Mouse (Mus musculus) myocyte (in vitro differentiated cells): ENCODE data around the gene Eif4b. TPM values are rescaled to one million over a fixed set of nuclear protein-coding genes. Genes with fewer than 3 reads are reported as not detected.

ENCODE experiments used
- H3K27me3 ChIP-seq: one replicate; pipeline ENCODE4 v1.6.1; 2011; ENCODE audit not compliant: control insufficient read depth, insufficient read depth, insufficient read length
- H3K36me3 ChIP-seq: one replicate; pipeline ENCODE4 v1.6.1; 2011; ENCODE audit not compliant: control insufficient read depth, insufficient read depth
- H3K4me2 ChIP-seq: one replicate; pipeline ENCODE4 v1.6.1; 2011; ENCODE audit warnings: low read depth, control low read depth
- H3K4me3 ChIP-seq: one replicate; pipeline ENCODE4 v1.5.1; 2011; ENCODE audit warnings: mild to moderate bottlenecking, control low read depth, moderate library complexity
- H3K79me2 ChIP-seq: one replicate; pipeline ENCODE4 v1.6.1; 2011; ENCODE audit not compliant: control insufficient read depth, insufficient read depth
- H3ac ChIP-seq: one replicate; pipeline ENCODE4 v1.6.1; 2011; ENCODE audit not compliant: control insufficient read depth, insufficient read length
- CEBPB ChIP-seq: IDR thresholded peaks from 2 replicates; pipeline ENCODE4 v1.6.1; 2011; ENCODE audit warnings: mild to moderate bottlenecking, moderate library complexity; ENCODE audit not compliant: poor library complexity, insufficient read depth, severe bottlenecking
- E2F4 ChIP-seq: IDR thresholded peaks from one replicate; pipeline ENCODE4 v1.6.1; 2011; ENCODE audit warnings: mild to moderate bottlenecking, control low read depth, moderate library complexity; ENCODE audit not compliant: insufficient read depth
- MAX ChIP-seq: IDR thresholded peaks from one replicate; pipeline ENCODE4 v1.6.1; 2011; ENCODE audit warnings: low read depth, mild to moderate bottlenecking, control low read depth
- MYOD1 ChIP-seq, 3 experiments: IDR thresholded peaks; one replicate each; pipeline ENCODE4 v1.6.1; 2011; ENCODE audit warnings: control low read depth in 2 of 3, low read depth in 2 of 3, mild to moderate bottlenecking in 2 of 3, moderate library complexity in 1 of 3; ENCODE audit not compliant: insufficient read length in 2 of 3, control insufficient read depth in 1 of 3
- MYOG ChIP-seq, 3 experiments: IDR thresholded peaks; one replicate each; pipeline ENCODE4 v1.6.1; 2011; ENCODE audit warnings: control low read depth in 2 of 3, low read depth in 2 of 3, mild to moderate bottlenecking in 2 of 3; ENCODE audit not compliant: insufficient read length in 2 of 3, control insufficient read depth in 1 of 3, insufficient read depth in 1 of 3
- POLR2A ChIP-seq: IDR thresholded peaks from one replicate; pipeline ENCODE4 v1.6.1; 2011; ENCODE audit warnings: low read depth, mild to moderate bottlenecking, control low read depth, moderate library complexity; ENCODE audit not compliant: insufficient read length
- POLR2AphosphoS2 ChIP-seq: IDR thresholded peaks from one replicate; pipeline ENCODE4 v1.6.1; 2011; ENCODE audit warnings: low read depth, control low read depth; ENCODE audit not compliant: insufficient read length
- REST ChIP-seq: IDR thresholded peaks from one replicate; pipeline ENCODE4 v1.6.1; 2011; ENCODE audit warnings: mild to moderate bottlenecking, control low read depth, moderate library complexity; ENCODE audit not compliant: insufficient read depth, insufficient read length
- SRF ChIP-seq: IDR thresholded peaks from one replicate; pipeline ENCODE4 v1.6.1; 2011; ENCODE audit warnings: low read depth; ENCODE audit not compliant: control insufficient read depth, insufficient read length
- TCF12 ChIP-seq: IDR thresholded peaks from one replicate; pipeline ENCODE4 v1.6.1; 2011; ENCODE audit warnings: mild to moderate bottlenecking, control low read depth; ENCODE audit not compliant: poor library complexity, insufficient read depth, severe bottlenecking
- TCF3 ChIP-seq: IDR thresholded peaks from one replicate; pipeline ENCODE4 v1.6.1; 2011; ENCODE audit warnings: low read depth, control low read depth; ENCODE audit not compliant: insufficient read length
- USF1 ChIP-seq: IDR thresholded peaks from one replicate; pipeline ENCODE4 v1.6.1; 2011; ENCODE audit warnings: low read depth, mild to moderate bottlenecking, control low read depth, moderate library complexity
- polyA plus RNA-seq: library from polyadenylated mRNA; unstranded; fragments of >200 nt; fragmentation: generic; extraction: Trizol; gene quantifications from one replicate; pipeline ENCODE4 v1.2.1, GENCODE M21; 2012; ENCODE audit warnings: missing spikeins

Eif4b gene
- polyA plus RNA-seq, result 266 TPM

DNA sequence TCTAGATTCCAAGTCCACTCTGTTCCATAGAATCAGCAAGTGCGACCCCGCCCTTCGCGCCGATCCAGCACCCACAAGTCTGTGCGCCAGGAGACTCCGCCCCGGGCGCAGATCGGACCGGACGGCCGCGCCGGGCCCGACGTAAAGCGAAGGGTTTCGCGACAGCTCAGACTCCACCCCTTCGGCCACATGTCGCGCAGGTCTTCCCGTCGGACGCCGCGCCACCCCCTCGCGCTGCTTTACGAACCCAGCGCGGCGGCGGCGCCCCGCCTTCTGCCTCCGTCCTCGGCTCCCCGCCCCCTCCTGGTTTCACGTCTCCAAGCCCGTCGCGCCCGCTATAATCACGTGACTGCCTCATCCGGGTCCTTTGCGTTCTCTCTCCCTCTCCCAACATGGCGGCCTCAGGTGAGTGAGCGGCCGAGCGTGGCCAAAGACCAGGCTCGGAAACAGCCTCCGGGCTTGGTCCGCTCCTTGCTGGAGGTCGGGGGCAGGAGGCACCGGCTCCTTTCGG, at the start of gene Eif4b:
Gene Eif4b, plus strand, starts transcription at position 215 of the 511 bp plus-strand sequence.
- H3K4me3 ChIP-seq, result peak within 1 kb of the TSS; percentile 88
- no peaks in the 10 kb centered on the region for H3K27me3 ChIP-seq
- H3K79me2 ChIP-seq, result peaks cover 49% of the 10 kb centered on the region
- peak within 1 kb of the TSS; percentile 96 for H3ac ChIP-seq
- TF ChIP-seq MYOD1 (IDR thresholded peaks at IDR 0.05; ENCODE audit: control insufficient read depth in 1 of 3, insufficient read length in 2 of 3, low read depth in 2 of 3) (peak in 1 of 3 experiments; percentile 79), REST (no peak), POLR2A (peak; percentile 71), TCF12 (no peak), CEBPB (no peak), MAX (no peak), TCF3 (no peak), MYOG (IDR thresholded peaks at IDR 0.05; ENCODE audit: control insufficient read depth in 1 of 3, insufficient read depth in 1 of 3, insufficient read length in 2 of 3, low read depth in 2 of 3) (peak in 1 of 3 experiments; percentile 39), SRF (peak; percentile 71), USF1 (peak; percentile 96), E2F4 (peak; percentile 35), POLR2AphosphoS2 (peak; percentile 76)
- peak within 1 kb of the TSS; percentile 95 for H3K4me2 ChIP-seq
- no peaks in the 10 kb centered on the region for H3K36me3 ChIP-seq

DNA sequence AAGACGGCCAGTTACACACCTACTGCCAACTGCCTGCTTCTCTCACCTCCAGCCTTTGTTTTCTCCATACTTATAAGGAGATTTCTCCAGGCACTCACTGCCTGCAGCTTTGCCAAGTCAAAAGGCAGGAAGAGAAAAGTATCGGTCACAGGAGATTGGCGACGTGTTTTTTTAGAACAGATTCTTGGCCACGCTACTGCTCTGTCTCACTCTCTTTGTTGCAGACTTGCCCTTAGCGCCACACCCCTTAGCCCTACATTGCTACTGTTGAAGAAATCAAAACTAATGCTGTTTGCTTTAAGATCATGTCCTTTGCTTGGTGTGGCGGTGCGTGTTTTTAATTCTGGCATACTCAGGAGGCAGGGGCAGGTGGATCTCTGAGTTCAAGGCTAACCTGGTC, 49.7 kb upstream of the Eif4b start:
- TF ChIP-seq USF1, result no peak
- TF ChIP-seq POLR2A, result no peak
- TF ChIP-seq CEBPB, result no peak
- TF ChIP-seq MYOG (IDR thresholded peaks at IDR 0.05; ENCODE audit: control insufficient read depth in 1 of 3, insufficient read depth in 1 of 3, insufficient read length in 2 of 3, low read depth in 2 of 3), result no peak
- no peak for TF ChIP-seq REST
- no peak for TF ChIP-seq SRF
- no peak for TF ChIP-seq E2F4
- TF ChIP-seq POLR2AphosphoS2, result no peak
- no peak for TF ChIP-seq TCF12
- no peak for TF ChIP-seq TCF3
- no peak for TF ChIP-seq MAX
- TF ChIP-seq MYOD1 (IDR thresholded peaks at IDR 0.05; ENCODE audit: control insufficient read depth in 1 of 3, insufficient read length in 2 of 3, low read depth in 2 of 3), result no peak
- H3K27me3 ChIP-seq, result no peaks in the 10 kb centered on the region
- H3K79me2 ChIP-seq, result no peaks in the 10 kb centered on the region
- no peaks in the 10 kb centered on the region for H3K36me3 ChIP-seq
- H3K4me3 ChIP-seq, result no peak overlapping the region
- H3K4me2 ChIP-seq, result no peak overlapping the region
- no peak overlapping the region for H3ac ChIP-seq

DNA sequence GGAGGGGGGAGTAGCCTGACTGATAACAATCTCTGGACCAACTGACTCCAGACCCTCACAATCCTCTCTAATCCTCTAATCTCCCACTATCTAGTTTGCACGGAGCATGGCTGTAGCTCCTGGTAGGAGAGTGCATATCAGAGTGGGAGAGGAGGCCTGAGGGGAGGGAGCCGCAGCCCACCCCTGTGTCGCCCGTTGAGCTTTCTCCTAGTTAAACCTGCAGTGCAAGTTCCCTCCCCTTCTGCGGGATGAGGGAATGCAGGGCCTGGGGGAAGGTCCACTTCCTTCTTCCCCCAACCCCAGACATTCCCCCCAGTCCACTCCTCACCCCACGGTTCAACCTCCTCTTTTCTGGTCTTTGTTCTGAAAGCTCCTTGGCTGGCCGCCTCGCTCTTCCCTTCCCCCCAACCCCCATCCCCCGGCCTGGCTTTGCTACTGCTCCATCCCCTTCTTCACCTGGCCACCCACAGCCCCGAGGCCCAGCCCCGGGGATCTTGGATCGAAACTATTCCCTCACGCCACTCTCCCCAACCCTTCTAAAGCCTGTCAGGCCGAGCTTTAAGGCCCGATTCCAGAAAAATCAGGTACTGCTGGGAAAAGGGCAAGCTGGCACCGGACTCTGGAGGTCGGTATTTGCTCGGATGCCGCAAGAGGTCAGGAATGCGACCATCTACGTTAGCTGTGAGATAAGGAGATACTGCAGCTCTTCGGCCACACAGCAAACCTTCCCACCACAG, 48.3 kb upstream of the Eif4b start:
- Histone ChIP-seq H3ac (no peak overlapping the region), H3K27me3 (no peaks in the 10 kb centered on the region), H3K4me2 (no peak overlapping the region), H3K79me2 (no peaks in the 10 kb centered on the region), H3K4me3 (no peak overlapping the region), H3K36me3 (no peaks in the 10 kb centered on the region)
- no peak for TF ChIP-seq MAX
- TF ChIP-seq MYOD1 (IDR thresholded peaks at IDR 0.05; ENCODE audit: control insufficient read depth in 1 of 3, insufficient read length in 2 of 3, low read depth in 2 of 3), result no peak
- TF ChIP-seq POLR2A, result no peak
- no peak for TF ChIP-seq MYOG (IDR thresholded peaks at IDR 0.05; ENCODE audit: control insufficient read depth in 1 of 3, insufficient read depth in 1 of 3, insufficient read length in 2 of 3, low read depth in 2 of 3)
- no peak for TF ChIP-seq POLR2AphosphoS2
- TF ChIP-seq CEBPB, result no peak

DNA sequence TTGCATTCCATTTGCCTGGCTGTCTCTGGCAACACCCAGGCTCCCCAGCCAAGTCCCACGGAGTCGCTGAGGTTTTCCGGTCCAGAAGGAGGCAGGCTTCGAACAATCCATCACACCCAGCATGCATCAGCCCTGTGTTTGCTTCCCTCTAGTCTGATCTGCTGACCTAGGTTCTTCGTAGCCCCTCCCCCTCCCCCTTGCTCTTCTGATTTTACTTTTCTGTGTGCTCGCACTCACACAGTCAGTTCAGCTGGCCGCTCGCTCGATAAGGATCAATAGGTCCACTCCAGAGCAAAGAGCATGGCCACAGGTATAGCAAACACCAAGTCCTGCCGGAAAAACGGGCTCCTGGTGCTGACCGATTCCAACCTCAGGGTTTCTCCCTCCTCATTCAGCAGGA, 47.1 kb upstream of the Eif4b start:
- TF ChIP-seq E2F4, result no peak
- no peak for TF ChIP-seq POLR2AphosphoS2
- TF ChIP-seq MYOD1 (IDR thresholded peaks at IDR 0.05; ENCODE audit: control insufficient read depth in 1 of 3, insufficient read length in 2 of 3, low read depth in 2 of 3), result no peak
- TF ChIP-seq CEBPB, result no peak
- TF ChIP-seq TCF3, result no peak
- no peak for TF ChIP-seq MYOG (IDR thresholded peaks at IDR 0.05; ENCODE audit: control insufficient read depth in 1 of 3, insufficient read depth in 1 of 3, insufficient read length in 2 of 3, low read depth in 2 of 3)
- TF ChIP-seq TCF12, result no peak
- no peak for TF ChIP-seq SRF
- TF ChIP-seq REST, result no peak
- no peak for TF ChIP-seq POLR2A
- TF ChIP-seq MAX, result no peak
- no peak for TF ChIP-seq USF1
- H3K79me2 ChIP-seq, result no peaks in the 10 kb centered on the region
- no peak overlapping the region for H3K4me3 ChIP-seq
- no peak overlapping the region for H3K4me2 ChIP-seq
- no peaks in the 10 kb centered on the region for H3K27me3 ChIP-seq
- H3ac ChIP-seq, result no peak overlapping the region
- no peaks in the 10 kb centered on the region for H3K36me3 ChIP-seq
